ENCODE assay signal across 11 mouse cellular contexts in the genomic region with DNA sequence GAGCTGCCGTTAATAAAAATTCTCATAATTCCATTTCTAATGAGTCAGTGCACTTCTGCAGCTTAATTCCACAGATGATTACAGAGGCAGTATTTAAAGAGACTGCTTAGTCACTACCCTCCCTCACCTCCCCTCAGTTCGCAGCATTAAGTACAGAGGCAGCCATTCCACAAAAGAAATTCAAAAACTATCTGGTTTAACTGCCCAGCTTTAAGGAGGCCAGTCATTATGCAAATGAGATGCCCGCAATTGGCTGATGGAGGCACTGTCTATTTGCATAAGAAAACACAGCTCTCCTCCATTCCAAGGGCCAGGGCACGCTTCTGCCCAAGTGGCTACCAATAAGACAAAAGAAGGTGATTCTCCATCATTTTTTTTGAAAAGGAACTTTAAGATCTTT.
DNase-seq lines count a peak whose midpoint lies in the region; ATAC-seq and TF ChIP-seq lines count a peak whose summit lies in the region.
"Had no signal": no experiment of that assay in that cellular context is flagged by ENCODE, and none has a peak within 500 bp of the region (broad histone marks: within the 10 kb centered on the region; RNA-seq: fewer than 3 reads in every experiment).

No protein-coding gene starts in this region.

- H3K9me3 ChIP-seq in lung, embryonic 15.5 days = no peaks in the 10 kb centered on the region
- H3K9me3 ChIP-seq in kidney, postnatal 0 days (replicated peaks; ENCODE audit: low read length) = no peaks in the 10 kb centered on the region
- H3K9me3 ChIP-seq: embryonic facial prominence, embryonic 12.5 days had no signal

- 0 out of 2 replicates have a peak, but pooled peaks have one; percentile 39 for ATAC-seq in lung, embryonic 15.5 days (ENCODE audit: borderline replicate concordance, extremely low read depth, low FRiP score, low TSS enrichment)
- no peak for ATAC-seq in kidney, postnatal 0 days (replicated peaks; ENCODE audit: low FRiP score, low read depth)
- ATAC-seq in erythroid progenitor cell, adult 5-6 weeks (replicated peaks; ENCODE audit: low FRiP score, poor library complexity, severe bottlenecking) = no peak

- no peak for TF ChIP-seq CTCF in kidney, postnatal 0 days (IDR thresholded peaks at IDR 0.05; ENCODE audit: low read depth)

- H3K27me3 ChIP-seq in lung, embryonic 15.5 days = no peaks in the 10 kb centered on the region
- no peaks in the 10 kb centered on the region for H3K27me3 ChIP-seq in kidney, postnatal 0 days (ENCODE audit: insufficient read depth, low read length)
- H3K27me3 ChIP-seq: embryonic facial prominence, embryonic 12.5 days had no signal

- no peak for DNase-seq in lung, postnatal 10 days
- peak; percentile 40 for DNase-seq in fibroblast of lung, adult 2 months (ENCODE audit: low read depth)
- DNase-seq in kidney, postnatal 0 days (ENCODE audit: low spot score) = peak; percentile 56
- DNase-seq in retina, embryonic 14.5 days (ENCODE audit: low spot score) = peak; percentile 55
- no peak for DNase-seq in spleen, postnatal 4 days (ENCODE audit: low spot score in 2 of 2)
- no peak for DNase-seq in frontal cortex, postnatal 10 days (ENCODE audit: low spot score in 2 of 2)
- DNase-seq: adrenal gland, adult 8-10 months; right cerebral cortex, postnatal 14 days had no signal

- no peak overlapping the region for H3K9ac ChIP-seq in lung, embryonic 15.5 days
- H3K9ac ChIP-seq in kidney, postnatal 0 days (ENCODE audit: low read depth, low read length) = no peak overlapping the region
- H3K9ac ChIP-seq: embryonic facial prominence, embryonic 12.5 days had no signal

- H3K4me3 ChIP-seq in lung, embryonic 15.5 days = no peak overlapping the region
- H3K4me3 ChIP-seq in kidney, postnatal 0 days (replicated peaks; ENCODE audit: low read depth, low read length) = no peak overlapping the region
- H3K4me3 ChIP-seq: embryonic facial prominence, embryonic 12.5 days had no signal

- no peaks in the 10 kb centered on the region for H3K4me1 ChIP-seq in lung, embryonic 15.5 days
- no peaks in the 10 kb centered on the region for H3K4me1 ChIP-seq in kidney, postnatal 0 days (replicated peaks; ENCODE audit: insufficient read depth, low read length)

- H3K27ac ChIP-seq in lung, embryonic 15.5 days = no peak overlapping the region
- no peak overlapping the region for H3K27ac ChIP-seq in kidney, postnatal 0 days
- H3K27ac ChIP-seq: embryonic facial prominence, embryonic 12.5 days had no signal

- no peak overlapping the region for H3K4me2 ChIP-seq in lung, embryonic 15.5 days
- no peak overlapping the region for H3K4me2 ChIP-seq in kidney, postnatal 0 days (ENCODE audit: low read length)
- H3K4me2 ChIP-seq: embryonic facial prominence, embryonic 12.5 days had no signal

- H3K36me3 ChIP-seq in lung, embryonic 15.5 days = no peaks in the 10 kb centered on the region
- H3K36me3 ChIP-seq in kidney, postnatal 0 days (ENCODE audit: insufficient read depth, low read length) = no peaks in the 10 kb centered on the region
- H3K36me3 ChIP-seq: embryonic facial prominence, embryonic 12.5 days had no signal

- 33% methylated on average over 4 of the region's 4 CpGs for WGBS in lung, embryonic 15.5 days
- 25% methylated on average over 4 of the region's 4 CpGs for WGBS in kidney, postnatal 0 days

Comparison
In these comparisons a context has a peak if more than half of its experiments do, and no peak if none do; other contexts are left out.
1. DNase-seq: peak in fibroblast of lung, adult 2 months (single experiment), kidney, postnatal 0 days (single experiment) and retina, embryonic 14.5 days (single experiment); none in lung, postnatal 10 days (single experiment), spleen, postnatal 4 days (0 of 2) and frontal cortex, postnatal 10 days (0 of 2).